Mouse (Mus musculus) gastrocnemius, postnatal 4 days (tissue): ENCODE results near the gene Cdh13. TPM values are rescaled to one million over a fixed set of nuclear protein-coding genes. Genes with fewer than 3 reads are reported as not detected.

Experiments used
- DNase-seq, 2 experiments: peaks; one replicate each; pipeline ENCODE4 v3.0.0; 2021 to 2022; ENCODE audit warnings: low spot score in 2 of 2, mixed read lengths in 2 of 2
- total RNA-seq, 2 experiments: library from RNA; stranded (reverse); gene quantifications; 2 replicates each; pipeline ENCODE4 v1.2.3; 2021

Gene Cdh13
- total RNA-seq, 2 experiments from 2014 or later, result 136 to 141 TPM

GRCm38 (mm10) chr8:118884988-118885387, 601.5 kb downstream of the Cdh13 start:
- DNase-seq, result no peak

GRCm38 (mm10) chr8:118902402-118902801, 618.9 kb downstream of the Cdh13 start:
- no peak for DNase-seq

- DNase-seq, result no peak
These were observed 633.0 kb downstream of the Cdh13 start for GRCm38 (mm10) chr8:118916513-118916912.

GRCm38 (mm10) chr8:118937412-118937811, 653.9 kb downstream of the Cdh13 start:
- no peak for DNase-seq

- DNase-seq, result no peak
These were observed 654.5 kb downstream of the Cdh13 start for GRCm38 (mm10) chr8:118938025-118938424.

GRCm38 (mm10) chr8:118951766-118952741, 668.5 kb downstream of the Cdh13 start:
- DNase-seq, result peak in 1 of 2 experiments; percentile 10

GRCm38 (mm10) chr8:118956109-118956508, 672.6 kb downstream of the Cdh13 start:
- no peak for DNase-seq

- peak in 1 of 2 experiments; percentile 13 for DNase-seq
These were observed 678.5 kb downstream of the Cdh13 start for GRCm38 (mm10) chr8:118961877-118962545.

- no peak for DNase-seq
These were observed 681.7 kb downstream of the Cdh13 start for GRCm38 (mm10) chr8:118965101-118965840.

- no peak for DNase-seq
These were observed 685.4 kb downstream of the Cdh13 start for GRCm38 (mm10) chr8:118968896-118969295.

GRCm38 (mm10) chr8:118979800-118980199, 696.3 kb downstream of the Cdh13 start:
- no peak for DNase-seq

- DNase-seq, result no peak
These were observed 700.2 kb downstream of the Cdh13 start for GRCm38 (mm10) chr8:118983724-118984123.

- no peak for DNase-seq
These were observed 703.3 kb downstream of the Cdh13 start for GRCm38 (mm10) chr8:118986796-118987195.

GRCm38 (mm10) chr8:118995641-118996188, 712.2 kb downstream of the Cdh13 start:
- no peak for DNase-seq

- no peak for DNase-seq
These were observed 717.1 kb downstream of the Cdh13 start for GRCm38 (mm10) chr8:119000595-119000994.

- DNase-seq, result no peak
These were observed 721.3 kb downstream of the Cdh13 start for GRCm38 (mm10) chr8:119004821-119005220.

- no peak for DNase-seq
These were observed 735.1 kb downstream of the Cdh13 start for GRCm38 (mm10) chr8:119018675-119019074.

GRCm38 (mm10) chr8:119020781-119021180, 737.2 kb downstream of the Cdh13 start:
- no peak for DNase-seq

GRCm38 (mm10) chr8:119021478-119021877, 737.9 kb downstream of the Cdh13 start:
- no peak for DNase-seq

GRCm38 (mm10) chr8:119022301-119022870, 738.9 kb downstream of the Cdh13 start:
- no peak for DNase-seq

- no peak for DNase-seq
These were observed 749.9 kb downstream of the Cdh13 start for GRCm38 (mm10) chr8:119033398-119033797.
